Mouse (Mus musculus) CH12.LX (cell line): ENCODE results near the gene Prdx6b. TPM values are rescaled to one million over a fixed set of nuclear protein-coding genes. Genes with fewer than 3 reads are reported as not detected.
A peak's percentile ranks its signal among the peaks of the same experiment; 100 is the strongest.

Experiments used
- DNase-seq: peaks from one replicate; pipeline ENCODE4 v3.0.0-alpha.2; 2013; ENCODE audit errors: extremely low read depth
- H3K27ac ChIP-seq: 2 replicates; pipeline ENCODE4 v1.5.1; 2012; ENCODE audit warnings: low read depth, mild to moderate bottlenecking, control low read depth, moderate library complexity; ENCODE audit not compliant: insufficient read depth
- H3K27me3 ChIP-seq: replicated peaks from 2 replicates; pipeline ENCODE3; 2012; ENCODE audit warnings: inconsistent platforms
- H3K36me3 ChIP-seq, 2 experiments: replicated peaks in 1 of 2; 2 replicates each; pipeline versions ENCODE3 to v1.6.1; 2012; ENCODE audit warnings: inconsistent platforms in 1 of 2, low read length in 1 of 2, mild to moderate bottlenecking in 1 of 2, mixed read lengths in 1 of 2, moderate library complexity in 1 of 2; ENCODE audit not compliant: control insufficient read depth in 1 of 2, insufficient read depth in 1 of 2
- H3K4me1 ChIP-seq, 2 experiments: 2 replicates each; pipeline ENCODE4 v1.6.1; 2012; ENCODE audit warnings: inconsistent platforms in 1 of 2, moderate library complexity in 1 of 2; ENCODE audit not compliant: insufficient read depth in 2 of 2, control insufficient read depth in 1 of 2
- H3K4me2 ChIP-seq: 2 replicates; pipeline ENCODE4 v1.6.1; 2012; ENCODE audit warnings: low read depth, mild to moderate bottlenecking, control low read depth; ENCODE audit not compliant: poor library complexity, insufficient read depth, severe bottlenecking
- H3K4me3 ChIP-seq, 3 experiments: fragments of 150-350 bp in 1 of 3; sonication (generic) in 1 of 3; replicated peaks in 1 of 3; 2 replicates each; pipeline versions ENCODE3 to v1.5.1; 2011 to 2012; ENCODE audit warnings: low read depth in 2 of 3, low read length in 2 of 3, mild to moderate bottlenecking in 2 of 3, moderate library complexity in 2 of 3, control low read depth in 1 of 3, improper control_type of control experiment in 1 of 3, inconsistent platforms in 1 of 3, mixed read lengths in 1 of 3; ENCODE audit not compliant: poor library complexity in 1 of 3
- H3K79me2 ChIP-seq: replicated peaks from 2 replicates; pipeline ENCODE4 v1.6.1; 2012; ENCODE audit warnings: mild to moderate bottlenecking, moderate library complexity; ENCODE audit not compliant: control insufficient read depth, poor library complexity, insufficient read depth, severe bottlenecking; ENCODE audit errors: extremely low read depth
- H3K9ac ChIP-seq: 2 replicates; pipeline ENCODE4 v1.6.1; 2012; ENCODE audit warnings: low read depth, mild to moderate bottlenecking, control low read depth, moderate library complexity; ENCODE audit not compliant: insufficient read depth
- H3K9me3 ChIP-seq: replicated peaks from 2 replicates; pipeline ENCODE3; 2012; ENCODE audit warnings: low read length, inconsistent platforms, mixed read lengths
- CHD1 ChIP-seq: IDR thresholded peaks from 2 replicates; pipeline ENCODE4 v1.6.1; 2012; ENCODE audit warnings: low read depth, low read length, improper control_type of control experiment, inconsistent platforms
- EP300 ChIP-seq: IDR thresholded peaks from 2 replicates; pipeline ENCODE4 v1.6.1; 2011; ENCODE audit warnings: low read length, improper control_type of control experiment
- GABPA ChIP-seq: IDR thresholded peaks from 2 replicates; pipeline ENCODE4 v1.6.1; 2012; ENCODE audit warnings: low read depth, low read length, improper control_type of control experiment, inconsistent platforms; ENCODE audit not compliant: insufficient replicate concordance
- IRF4 ChIP-seq: IDR thresholded peaks from 2 replicates; pipeline ENCODE4 v1.6.1; 2014; ENCODE audit warnings: low read depth, mild to moderate bottlenecking, inconsistent platforms, low read length, improper control_type of control experiment
- MAX ChIP-seq: IDR thresholded peaks from 2 replicates; pipeline ENCODE4 v1.6.1; 2011; ENCODE audit warnings: low read length, improper control_type of control experiment
- NELFE ChIP-seq: IDR thresholded peaks from 2 replicates; pipeline ENCODE4 v1.6.1; 2011; ENCODE audit warnings: low read depth, low read length, improper control_type of control experiment
- NRF1 ChIP-seq: IDR thresholded peaks from 2 replicates; pipeline ENCODE4 v1.6.1; 2014; ENCODE audit warnings: low read depth, mild to moderate bottlenecking, inconsistent platforms, low read length, improper control_type of control experiment, moderate library complexity
- PAX5 ChIP-seq: IDR thresholded peaks from 2 replicates; pipeline ENCODE4 v1.6.1; 2012; ENCODE audit warnings: low read length, inconsistent platforms, mixed read lengths
- POLR2AphosphoS2 ChIP-seq: IDR thresholded peaks from 2 replicates; pipeline ENCODE4 v1.6.1; 2011; ENCODE audit warnings: low read depth, low read length, improper control_type of control experiment
- RCOR1 ChIP-seq: conservative IDR thresholded peaks from 2 replicates; pipeline ENCODE4 v1.6.1; 2012; ENCODE audit warnings: low read depth, mild to moderate bottlenecking, inconsistent platforms, low read length, improper control_type of control experiment
- SIN3A ChIP-seq: IDR thresholded peaks from 2 replicates; pipeline ENCODE4 v1.6.1; 2012; ENCODE audit warnings: low read length, improper control_type of control experiment, inconsistent platforms
- TBP ChIP-seq: conservative IDR thresholded peaks from 2 replicates; pipeline ENCODE4 v1.6.1; 2011; ENCODE audit warnings: low read depth, low read length, improper control_type of control experiment
- UBTF ChIP-seq: IDR thresholded peaks from 2 replicates; pipeline ENCODE4 v1.6.1; 2012; ENCODE audit warnings: low read depth, mild to moderate bottlenecking, inconsistent platforms, low read length, improper control_type of control experiment, moderate library complexity
- USF2 ChIP-seq: conservative IDR thresholded peaks from 2 replicates; pipeline ENCODE4 v1.6.1; 2011; ENCODE audit warnings: low read depth, low read length, improper control_type of control experiment
- ZC3H11A ChIP-seq: IDR thresholded peaks from 2 replicates; pipeline ENCODE4 v1.6.1; 2012; ENCODE audit warnings: low read depth, mild to moderate bottlenecking, inconsistent platforms, low read length, improper control_type of control experiment
- ZNF384 ChIP-seq: IDR thresholded peaks from 2 replicates; pipeline ENCODE4 v1.6.1; 2012; ENCODE audit warnings: low read depth, low read length, improper control_type of control experiment, inconsistent platforms
- dilution Hi-C: fragments of 300-500 bp; cut with MboI; formaldehyde crosslinking; loops from 2 replicates; pipeline ENCODE4 v1.14.3; 2020; ENCODE audit warnings: low sequenced_read_pairs; ENCODE audit not compliant: extremely low pct_unique_long_range_greater_than_20kb, extremely low pct_ligation_motif_present
- in situ Hi-C: fragments of 300-500 bp; cut with MboI; formaldehyde crosslinking; loops from 3 replicates; pipeline ENCODE4 v1.14.3; 2019; ENCODE audit warnings: low sequenced_read_pairs, low pct_ligation_motif_present, low pct_unique_long_range_greater_than_20kb, mixed read lengths
- polyA plus RNA-seq: library from polyadenylated mRNA; unstranded; fragments of >175 nt; gene quantifications from 2 replicates; pipeline ENCODE4 v1.2.1, GENCODE M21; 2012; ENCODE audit warnings: low read depth; ENCODE audit not compliant: insufficient read length
- total RNA-seq, 2 experiments: library from RNA; depleted of rRNA; stranded (reverse); fragments of 300-350 nt in 1 of 2; fragments of >200 nt in 1 of 2; gene quantifications; 2 replicates each; pipeline ENCODE4 v1.2.3; 2012 to 2014

Prdx6b gene
- not detected in 2 replicates for total RNA-seq (2012; rRNA removed)
- total RNA-seq (2014; rRNA removed): not detected in 2 replicates
- polyA plus RNA-seq: not detected in 2 replicates

DNA sequence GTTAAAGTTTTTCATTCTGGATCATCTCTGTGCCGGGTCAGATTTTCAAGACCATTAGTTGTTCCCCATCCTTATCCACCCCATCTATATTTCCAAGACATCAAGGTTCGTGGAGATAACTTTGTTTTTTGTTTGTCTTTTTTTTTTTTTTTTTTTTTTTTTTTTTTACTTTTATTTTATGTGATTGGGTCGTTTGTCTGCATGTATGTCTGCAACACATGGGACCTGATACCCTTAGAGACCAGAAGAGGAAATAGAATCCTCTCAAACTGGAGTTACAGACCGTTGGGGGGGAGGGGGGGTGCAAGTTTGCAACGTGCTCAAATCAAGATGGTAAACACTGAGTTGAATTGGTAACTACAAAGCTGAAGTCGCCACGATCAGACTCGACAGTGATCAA, at the start of gene Prdx6b:
Prdx6b (plus strand) TSS at position 301 of the 400 bp plus-strand sequence.
- no peak for DNase-seq
- no peak within 1 kb of the TSS for H3K4me2 ChIP-seq
- no peak for TF ChIP-seq MAX
- TF ChIP-seq TBP: no peak
- TF ChIP-seq NELFE: no peak
- TF ChIP-seq POLR2AphosphoS2: no peak
- no peak for TF ChIP-seq USF2
- no peak for TF ChIP-seq PAX5
- TF ChIP-seq SIN3A: no peak
- TF ChIP-seq RCOR1: no peak
- no peak for TF ChIP-seq IRF4
- no peak for TF ChIP-seq CHD1
- TF ChIP-seq ZC3H11A: no peak
- no peak for TF ChIP-seq GABPA
- TF ChIP-seq EP300: no peak
- H3K4me3 ChIP-seq: no peak within 1 kb of the TSS
- dilution Hi-C loops (no loop called here), in situ Hi-C loops (no loop called here)
- H3K79me2 ChIP-seq: no peaks in the 10 kb centered on the region
- no peaks in the 10 kb centered on the region for H3K36me3 ChIP-seq
- H3K9ac ChIP-seq: no peak within 1 kb of the TSS
- H3K27me3 ChIP-seq: no peaks in the 10 kb centered on the region
- no peak within 1 kb of the TSS for H3K27ac ChIP-seq
- H3K9me3 ChIP-seq: no peaks in the 10 kb centered on the region
- no peaks in the 10 kb centered on the region for H3K4me1 ChIP-seq

DNA sequence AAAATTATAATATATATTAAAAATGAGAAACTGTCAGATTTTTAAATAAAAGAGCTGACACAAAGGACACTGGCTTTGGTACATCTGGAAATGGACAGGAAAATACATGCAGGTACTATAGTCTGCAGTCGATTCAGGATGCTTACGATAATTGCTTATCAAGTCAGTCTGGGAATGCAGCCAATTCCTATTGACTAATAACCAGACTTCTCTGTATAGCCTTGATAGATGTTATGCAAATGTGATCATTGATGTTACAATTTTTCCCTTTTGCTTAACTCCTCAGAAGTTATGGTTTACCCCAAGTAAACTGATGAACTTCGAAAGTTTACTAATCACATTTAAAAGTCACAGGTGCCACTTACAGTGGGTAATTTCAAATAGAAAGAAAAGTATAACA, 44.8 kb upstream of the Prdx6b start:
- Histone ChIP-seq H3K27me3 (no peaks in the 10 kb centered on the region), H3K79me2 (no peaks in the 10 kb centered on the region), H3K9me3 (no peaks in the 10 kb centered on the region), H3K9ac (no peak overlapping the region), H3K27ac (no peak overlapping the region), H3K4me1 (no peaks in the 10 kb centered on the region), H3K4me2 (no peak overlapping the region), H3K36me3 (no peaks in the 10 kb centered on the region), H3K4me3 (no peak overlapping the region)
- no peak for TF ChIP-seq USF2
- TF ChIP-seq UBTF: no peak
- in situ Hi-C loops: no loop called here
- DNase-seq: no peak
- dilution Hi-C loops: no loop called here

DNA sequence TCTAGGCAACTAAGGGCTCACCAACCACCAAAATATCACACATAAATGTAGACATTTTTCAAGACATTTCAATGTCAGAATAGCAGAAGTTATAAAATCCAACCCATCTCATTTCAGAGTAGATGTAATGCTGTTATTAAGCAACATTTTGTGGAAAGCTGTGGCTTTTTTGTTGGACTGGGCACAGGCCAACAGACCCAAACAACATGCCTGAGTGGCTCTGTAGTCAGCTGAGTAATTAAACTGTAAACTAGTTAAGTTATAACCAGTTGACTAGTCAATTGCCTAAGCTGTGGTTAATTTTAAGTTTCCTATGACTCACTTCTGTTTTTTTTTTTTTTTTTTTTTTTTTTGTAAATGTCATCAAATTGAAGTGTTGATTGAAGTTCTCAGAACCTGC, 44.4 kb upstream of the Prdx6b start:
- dilution Hi-C loops: no loop called here
- Histone ChIP-seq H3K36me3 (no peaks in the 10 kb centered on the region), H3K4me2 (no peak overlapping the region), H3K4me1 (no peaks in the 10 kb centered on the region), H3K4me3 (no peak overlapping the region), H3K27me3 (no peaks in the 10 kb centered on the region), H3K79me2 (no peaks in the 10 kb centered on the region), H3K9me3 (no peaks in the 10 kb centered on the region), H3K9ac (no peak overlapping the region), H3K27ac (no peak overlapping the region)
- in situ Hi-C loops: no loop called here
- TF ChIP-seq ZNF384 (peak; percentile 53), NRF1 (no peak)
- DNase-seq: no peak
